Mouse (Mus musculus) testis, adult 2 months (tissue): ENCODE measurements around the gene Nox4. TPM values are rescaled to one million over a fixed set of nuclear protein-coding genes. Genes with fewer than 3 reads are reported as not detected.

Experiments used
- H3K27ac ChIP-seq: fragments of 200-500 bp; 2 replicates; pipeline ENCODE4 v1.5.1; 2012; ENCODE audit warnings: low read depth, low read length; ENCODE audit not compliant: control insufficient read depth, insufficient read depth
- H3K27me3 ChIP-seq: fragments of 200-500 bp; 2 replicates; pipeline ENCODE4 v1.6.1; 2012; ENCODE audit warnings: mild to moderate bottlenecking, low read length, moderate library complexity; ENCODE audit not compliant: control insufficient read depth, insufficient read depth
- H3K36me3 ChIP-seq: fragments of 200-500 bp; 2 replicates; pipeline ENCODE4 v1.6.1; 2012; ENCODE audit warnings: mild to moderate bottlenecking, low read length; ENCODE audit not compliant: control insufficient read depth, insufficient read depth
- H3K4me1 ChIP-seq: fragments of 200-500 bp; 2 replicates; pipeline ENCODE4 v1.6.1; 2012; ENCODE audit warnings: low read length; ENCODE audit not compliant: control insufficient read depth, insufficient read depth
- H3K4me3 ChIP-seq: fragments of 200-500 bp; 2 replicates; pipeline ENCODE4 v1.5.1; 2012; ENCODE audit warnings: low read depth, mild to moderate bottlenecking, low read length, moderate library complexity, mixed read lengths; ENCODE audit not compliant: control insufficient read depth
- CTCF ChIP-seq: fragments of 200-500 bp; IDR thresholded peaks from 2 replicates; pipeline ENCODE4 v1.5.1; 2012; ENCODE audit warnings: low read depth, mild to moderate bottlenecking, inconsistent platforms, low read length, moderate library complexity; ENCODE audit not compliant: control insufficient read depth, insufficient read depth, insufficient replicate concordance
- POLR2A ChIP-seq: fragments of 200-500 bp; IDR thresholded peaks from 2 replicates; pipeline ENCODE4 v1.6.1; 2012; ENCODE audit warnings: low read depth, mild to moderate bottlenecking, inconsistent platforms, low read length, moderate library complexity; ENCODE audit not compliant: control insufficient read depth
- polyA plus RNA-seq: library from polyadenylated mRNA; depleted of rRNA; stranded (reverse); fragments of >200 nt; gene quantifications from 2 replicates; pipeline ENCODE4 v1.2.3, GENCODE M21; 2012

Nox4 gene
- polyA plus RNA-seq, 1 experiment, result 0.07 TPM

GRCm38 (mm10) chr7:87322085-87322484, 76.2 kb downstream of the Nox4 start:
- TF ChIP-seq POLR2A (no peak), CTCF (no peak)

GRCm38 (mm10) chr7:87330782-87331558, 85.1 kb downstream of the Nox4 start:
- H3K36me3 ChIP-seq, result no peaks in the 10 kb centered on the region
- H3K4me3 ChIP-seq, result no peak overlapping the region
- TF ChIP-seq POLR2A (no peak), CTCF (no peak)
- no peaks in the 10 kb centered on the region for H3K4me1 ChIP-seq
- H3K27me3 ChIP-seq, result no peaks in the 10 kb centered on the region
- H3K27ac ChIP-seq, result no peak overlapping the region

More at GRCm38 (mm10) chr7:87322085-87322484, 76.2 kb downstream of the Nox4 start:
- Histone ChIP-seq H3K4me1 (no peaks in the 10 kb centered on the region), H3K4me3 (no peak overlapping the region), H3K27me3 (no peaks in the 10 kb centered on the region), H3K27ac (no peak overlapping the region), H3K36me3 (no peaks in the 10 kb centered on the region)

- no peak overlapping the region for H3K4me3 ChIP-seq
- H3K4me1 ChIP-seq, result no peaks in the 10 kb centered on the region
- no peaks in the 10 kb centered on the region for H3K27me3 ChIP-seq
- H3K27ac ChIP-seq, result no peak overlapping the region
- TF ChIP-seq CTCF (no peak), POLR2A (no peak)
- no peaks in the 10 kb centered on the region for H3K36me3 ChIP-seq
Measured at GRCm38 (mm10) chr7:87345598-87345997, 99.7 kb downstream of the Nox4 start.

- Histone ChIP-seq H3K27me3 (no peaks in the 10 kb centered on the region), H3K4me3 (no peak overlapping the region), H3K4me1 (no peaks in the 10 kb centered on the region), H3K27ac (no peak overlapping the region), H3K36me3 (no peaks in the 10 kb centered on the region)
- TF ChIP-seq POLR2A (no peak), CTCF (no peak)
Measured at GRCm38 (mm10) chr7:87352818-87353217, 106.9 kb downstream of the Nox4 start.

- Histone ChIP-seq H3K27me3 (no peaks in the 10 kb centered on the region), H3K27ac (no peak overlapping the region), H3K4me1 (no peaks in the 10 kb centered on the region), H3K36me3 (no peaks in the 10 kb centered on the region), H3K4me3 (no peak overlapping the region)
- no peak for TF ChIP-seq CTCF
- no peak for TF ChIP-seq POLR2A
Measured at GRCm38 (mm10) chr7:87367834-87368233, 121.9 kb downstream of the Nox4 start.

- Histone ChIP-seq H3K4me3 (no peak overlapping the region), H3K36me3 (no peaks in the 10 kb centered on the region), H3K27ac (no peak overlapping the region), H3K4me1 (no peaks in the 10 kb centered on the region), H3K27me3 (no peaks in the 10 kb centered on the region)
- TF ChIP-seq POLR2A (no peak), CTCF (no peak)
Measured at GRCm38 (mm10) chr7:87369131-87369530, 123.2 kb downstream of the Nox4 start.

GRCm38 (mm10) chr7:87370789-87371188, 124.9 kb downstream of the Nox4 start:
- TF ChIP-seq POLR2A, result no peak
- no peak for TF ChIP-seq CTCF
- Histone ChIP-seq H3K4me3 (no peak overlapping the region), H3K27me3 (no peaks in the 10 kb centered on the region), H3K4me1 (no peaks in the 10 kb centered on the region), H3K36me3 (no peaks in the 10 kb centered on the region), H3K27ac (no peak overlapping the region)
